Mouse (Mus musculus) kidney, embryonic 14.5 days (tissue): ENCODE results near the gene Sufu. TPM values are rescaled to one million over a fixed set of nuclear protein-coding genes. Genes with fewer than 3 reads are reported as not detected.

Source experiments
- ATAC-seq: fragments of 200-750 bp; cut with Nextera tagmentation; 2 replicates; pipeline ENCODE4 v1.8.0; 2017; ENCODE audit warnings: moderate number of reproducible peaks, mild to moderate bottlenecking, moderate TSS enrichment, moderate library complexity; ENCODE audit not compliant: low FRiP score, low TSS enrichment
- H3K27ac ChIP-seq: fragments of 300-500 bp; sonication (generic); 2 replicates; pipeline ENCODE4 v1.5.1; 2014; ENCODE audit warnings: low read depth, mild to moderate bottlenecking, low read length, moderate library complexity, mixed read lengths
- H3K27me3 ChIP-seq: fragments of 300-500 bp; sonication (generic); 2 replicates; pipeline ENCODE4 v1.6.1; 2014; ENCODE audit warnings: mild to moderate bottlenecking, low read length; ENCODE audit not compliant: control insufficient read depth, insufficient read depth
- H3K36me3 ChIP-seq: fragments of 300-500 bp; sonication (generic); 2 replicates; pipeline ENCODE4 v1.6.1; 2014; ENCODE audit warnings: low read length, mixed read lengths; ENCODE audit not compliant: control insufficient read depth, insufficient read depth
- H3K4me1 ChIP-seq: fragments of 300-500 bp; sonication (generic); 2 replicates; pipeline ENCODE4 v1.6.1; 2014; ENCODE audit warnings: low read length, mixed read lengths; ENCODE audit not compliant: control insufficient read depth, insufficient read depth
- H3K4me2 ChIP-seq: fragments of 300-500 bp; sonication (generic); replicated peaks from 2 replicates; pipeline ENCODE4 v1.6.1; 2014; ENCODE audit warnings: low read depth, mild to moderate bottlenecking, low read length
- H3K4me3 ChIP-seq: fragments of 300-500 bp; sonication (generic); 2 replicates; pipeline ENCODE4 v1.5.1; 2014; ENCODE audit warnings: mild to moderate bottlenecking, low read length
- H3K9ac ChIP-seq: fragments of 300-500 bp; sonication (generic); 2 replicates; pipeline ENCODE4 v1.6.1; 2014; ENCODE audit warnings: low read depth, mild to moderate bottlenecking, low read length, moderate library complexity
- H3K9me3 ChIP-seq: fragments of 300-500 bp; sonication (generic); 2 replicates; pipeline ENCODE4 v1.6.1; 2016; ENCODE audit warnings: low read length; ENCODE audit not compliant: control insufficient read depth
- WGBS: fragments of 180-500 bp; shearing (Covaris S2); extraction: QIAGEN DNeasy Blood & Tissue Kit; methylation state at CpG from one replicate; pipeline ENCODE4 v1.1.7; 2014; 5-methylcytosine and 5-hydroxymethylcytosine counted together
- polyA plus RNA-seq: library from polyadenylated mRNA; unstranded; fragments of >200 nt; fragmentation: Nextera tagmentation; extraction: Ambion mirVana; gene quantifications from 2 replicates; pipeline ENCODE4 v1.2.1, GENCODE M21; 2014

The Sufu gene
- polyA plus RNA-seq, 1 experiment from 2014 or later, result 48.8 TPM

- Histone ChIP-seq H3K4me3 (no peak overlapping the region), H3K9ac (no peak overlapping the region), H3K27me3 (no peaks in the 10 kb centered on the region), H3K4me2 (no peak overlapping the region), H3K4me1 (peaks cover 55% of the 10 kb centered on the region), H3K27ac (0 out of 2 replicates have a peak overlapping the region, but pooled peaks have one; percentile 32), H3K9me3 (no peaks in the 10 kb centered on the region), H3K36me3 (peaks cover 3% of the 10 kb centered on the region; the same call in 1 of the 2 replicates)
- ATAC-seq, result no peak
- 26% methylated on average over 6 of the region's 6 CpGs for WGBS
These were observed 137.9 kb downstream of the Sufu start for GRCm38 (mm10) chr19:46534542-46535098.

GRCm38 (mm10) chr19:46537357-46537756, 140.7 kb downstream of the Sufu start:
- Histone ChIP-seq H3K4me1 (peaks cover 28% of the 10 kb centered on the region), H3K9me3 (no peaks in the 10 kb centered on the region), H3K4me3 (no peak overlapping the region), H3K9ac (no peak overlapping the region), H3K27ac (no peak overlapping the region), H3K27me3 (no peaks in the 10 kb centered on the region), H3K4me2 (no peak overlapping the region), H3K36me3 (peaks cover 22% of the 10 kb centered on the region)
- WGBS, result 93% methylated on average over 9 of the region's 9 CpGs
- no peak for ATAC-seq

DNA sequence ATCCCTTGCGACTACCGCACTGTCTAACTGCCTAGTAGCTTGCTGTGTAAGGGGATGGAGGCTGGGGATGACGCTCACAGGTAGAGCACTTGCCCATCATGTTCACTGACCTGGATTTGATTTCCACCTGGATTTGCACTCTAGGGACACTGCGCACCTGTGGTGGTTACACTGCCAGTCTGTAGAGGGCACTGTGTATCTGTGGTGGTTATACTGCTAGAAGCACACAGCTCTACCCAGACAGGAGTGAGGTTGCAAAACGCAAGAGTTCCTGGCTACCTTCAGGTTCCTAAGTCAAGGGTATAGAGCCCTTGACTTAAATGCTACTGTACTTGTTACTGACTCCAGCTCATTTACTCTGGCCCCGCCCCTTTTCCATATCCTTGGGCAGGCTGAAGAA, 141.5 kb downstream of the Sufu start:
- ATAC-seq, result no peak
- Histone ChIP-seq H3K9ac (no peak overlapping the region), H3K36me3 (peaks cover 27% of the 10 kb centered on the region), H3K9me3 (no peaks in the 10 kb centered on the region), H3K4me3 (no peak overlapping the region), H3K27me3 (no peaks in the 10 kb centered on the region), H3K4me1 (peaks cover 19% of the 10 kb centered on the region), H3K4me2 (no peak overlapping the region), H3K27ac (no peak overlapping the region)
- 86% methylated on average over 6 of the region's 6 CpGs for WGBS

Other genes starting within 250 kb of the Sufu start
- not detected in 2 replicates for gene Pitx3, start 248.6 kb upstream of the Sufu start, polyA plus RNA-seq
- gene Gbf1, start 244.4 kb upstream of the Sufu start, polyA plus RNA-seq, result 29.0 and 50.3 TPM in 2 replicates
- gene Nfkb2, start 92.6 kb upstream of the Sufu start, polyA plus RNA-seq, result 6.3 and 8.9 TPM in 2 replicates
- 1.7 and 1.8 TPM in 2 replicates for gene Psd, start 69.7 kb upstream of the Sufu start, polyA plus RNA-seq
- gene Fbxl15, start 68.7 kb upstream of the Sufu start, polyA plus RNA-seq, result 14.2 and 18.2 TPM in 2 replicates
- 164 and 165 TPM in 2 replicates for gene Cuedc2, start 58.2 kb upstream of the Sufu start, polyA plus RNA-seq
- gene Mfsd13a, start 55.8 kb upstream of the Sufu start, polyA plus RNA-seq, result 7.9 and 10.8 TPM in 2 replicates
- gene 2310034G01Rik, start 46.6 kb upstream of the Sufu start, polyA plus RNA-seq, result 2.7 and 3.5 TPM in 2 replicates
- 78.5 and 134 TPM in 2 replicates for gene Actr1a, start 1.1 kb upstream of the Sufu start, polyA plus RNA-seq
- 28.3 and 35.6 TPM in 2 replicates for gene Trim8, start 104.8 kb downstream of the Sufu start, polyA plus RNA-seq
- 98.3 and 182 TPM in 2 replicates for gene Arl3, start 176.3 kb downstream of the Sufu start, polyA plus RNA-seq
- gene Sfxn2, start 176.5 kb downstream of the Sufu start, polyA plus RNA-seq, result 18.1 and 25.1 TPM in 2 replicates
- 26.2 and 46.1 TPM in 2 replicates for gene Wbp1l, start 202.2 kb downstream of the Sufu start, polyA plus RNA-seq